Mouse (Mus musculus) liver, postnatal 0 days (tissue): ENCODE results near the gene Cyth4. TPM values are rescaled to one million over a fixed set of nuclear protein-coding genes. Genes with fewer than 3 reads are reported as not detected.

Experiments
- ATAC-seq: fragments of 200-750 bp; cut with Nextera tagmentation; 2 replicates; pipeline ENCODE4 v1.8.0; 2017; ENCODE audit warnings: mild to moderate bottlenecking, moderate library complexity
- DNase-seq: peaks from one replicate; pipeline ENCODE4 v3.0.0-alpha.2; 2016
- H3K27ac ChIP-seq: fragments of 300-500 bp; sonication (generic); 2 replicates; pipeline ENCODE4 v1.5.1; 2014; ENCODE audit warnings: antibody characterized with exemption, moderate library complexity, mild to moderate bottlenecking, low read depth
- H3K27me3 ChIP-seq: fragments of 300-500 bp; sonication (generic); 2 replicates; pipeline ENCODE4 v1.6.1; 2014; ENCODE audit warnings: low read length, control low read depth, mixed read lengths; ENCODE audit not compliant: insufficient read depth
- H3K36me3 ChIP-seq: fragments of 300-500 bp; sonication (generic); replicated peaks from 2 replicates; pipeline ENCODE4 v1.6.1; 2014; ENCODE audit warnings: mild to moderate bottlenecking, control low read depth, low read length, moderate library complexity, mixed read lengths; ENCODE audit not compliant: insufficient read depth
- H3K4me1 ChIP-seq: fragments of 300-500 bp; sonication (generic); 2 replicates; pipeline ENCODE4 v1.6.1; 2014; ENCODE audit warnings: antibody characterized with exemption, mild to moderate bottlenecking, control low read depth; ENCODE audit not compliant: insufficient read depth
- H3K4me2 ChIP-seq: fragments of 300-500 bp; sonication (generic); 2 replicates; pipeline ENCODE4 v1.6.1; 2014; ENCODE audit warnings: low read depth, mild to moderate bottlenecking, low read length, moderate library complexity, mixed read lengths
- H3K4me3 ChIP-seq: fragments of 300-500 bp; sonication (generic); 2 replicates; pipeline ENCODE4 v1.5.1; 2014; ENCODE audit warnings: low read depth, low read length
- H3K9ac ChIP-seq: fragments of 300-500 bp; sonication (generic); replicated peaks from 2 replicates; pipeline ENCODE4 v1.6.1; 2014; ENCODE audit warnings: mild to moderate bottlenecking, moderate library complexity
- H3K9me3 ChIP-seq: fragments of 300-500 bp; sonication (generic); 2 replicates; pipeline ENCODE4 v1.6.1; 2016; ENCODE audit warnings: mild to moderate bottlenecking, control low read depth, low read length, mixed read lengths
- CTCF ChIP-seq: sonication (generic); IDR thresholded peaks from 2 replicates; pipeline ENCODE4 v1.5.1; 2016; ENCODE audit warnings: antibody characterized with exemption, low read depth
- EP300 ChIP-seq: IDR thresholded peaks from 2 replicates; pipeline ENCODE4 v1.6.1; 2016; ENCODE audit warnings: antibody characterized with exemption, low read depth, mild to moderate bottlenecking
- WGBS: fragments of 180-500 bp; shearing (Covaris S2); extraction: QIAGEN DNeasy Blood & Tissue Kit; methylation state at CpG from one replicate; pipeline ENCODE4 v1.1.7; 2014; ENCODE audit not compliant: insufficient replicate concordance; 5-methylcytosine and 5-hydroxymethylcytosine counted together
- polyA plus RNA-seq: library from polyadenylated mRNA; unstranded; fragments of >200 nt; fragmentation: Nextera tagmentation; extraction: Ambion mirVana; gene quantifications from 2 replicates; pipeline ENCODE4 v1.2.1, GENCODE M21; 2015

Gene Cyth4
- polyA plus RNA-seq, 1 experiment from 2014 or later = 13.3 TPM

- ATAC-seq = peak; percentile 57
- no peak overlapping the region for H3K4me3 ChIP-seq
Measured at GRCm38 (mm10) chr15:78564764-78565435, 31.9 kb upstream of the Cyth4 start.

GRCm38 (mm10) chr15:78567608-78568120 is 29.2 kb upstream of the Cyth4 start:
- H3K4me1 ChIP-seq = peaks cover 47% of the 10 kb centered on the region
- no peak overlapping the region for H3K27ac ChIP-seq
- 71% methylated on average over 9 of the region's 9 CpGs for WGBS
- no peak for DNase-seq
- H3K9ac ChIP-seq = no peak overlapping the region
- no peaks in the 10 kb centered on the region for H3K27me3 ChIP-seq
- no peak overlapping the region for H3K4me2 ChIP-seq
- peaks cover 38% of the 10 kb centered on the region for H3K36me3 ChIP-seq
- H3K9me3 ChIP-seq = no peaks in the 10 kb centered on the region
- H3K4me3 ChIP-seq = no peak overlapping the region
- no peak for ATAC-seq
- TF ChIP-seq CTCF = 0 out of 2 replicates have a peak, but pooled peaks have one; percentile 4
- no peak for TF ChIP-seq EP300

More at GRCm38 (mm10) chr15:78564764-78565435, 31.9 kb upstream of the Cyth4 start:
- no peak for TF ChIP-seq CTCF
- H3K4me1 ChIP-seq = peaks cover 30% of the 10 kb centered on the region
- no peaks in the 10 kb centered on the region for H3K27me3 ChIP-seq
- peaks cover 26% of the 10 kb centered on the region for H3K36me3 ChIP-seq
- H3K4me2 ChIP-seq = peak overlapping the region; percentile 38
- H3K9ac ChIP-seq = no peak overlapping the region
- WGBS = 52% methylated on average over 11 of the region's 11 CpGs
- no peaks in the 10 kb centered on the region for H3K9me3 ChIP-seq
- DNase-seq = no peak
- peak overlapping the region; percentile 68 for H3K27ac ChIP-seq

- peaks cover 34% of the 10 kb centered on the region for H3K36me3 ChIP-seq
- no peaks in the 10 kb centered on the region for H3K27me3 ChIP-seq
- H3K4me1 ChIP-seq = peaks cover 37% of the 10 kb centered on the region
- WGBS = 81% methylated on average over 5 of the region's 5 CpGs
- ATAC-seq (no peak), DNase-seq (no peak)
- peak overlapping the region; percentile 57 for H3K4me3 ChIP-seq
- no peak overlapping the region for H3K9ac ChIP-seq
- no peaks in the 10 kb centered on the region for H3K9me3 ChIP-seq
- H3K4me2 ChIP-seq = peak overlapping the region; percentile 67
- 0 out of 2 replicates have a peak overlapping the region, but pooled peaks have one; percentile 4 for H3K27ac ChIP-seq
- no peak for TF ChIP-seq EP300
- TF ChIP-seq CTCF = no peak
Measured at GRCm38 (mm10) chr15:78570170-78570569, 26.7 kb upstream of the Cyth4 start.

GRCm38 (mm10) chr15:78571554-78572269 is 25.1 kb upstream of the Cyth4 start:
- Histone ChIP-seq H3K4me2 (peak overlapping the region; percentile 67), H3K9me3 (no peaks in the 10 kb centered on the region), H3K4me3 (peak overlapping the region; percentile 57), H3K9ac (peak overlapping the region; percentile 68), H3K27me3 (no peaks in the 10 kb centered on the region), H3K36me3 (peaks cover 25% of the 10 kb centered on the region), H3K27ac (peak overlapping the region; percentile 91), H3K4me1 (peaks cover 35% of the 10 kb centered on the region)
- WGBS = 10% methylated on average over 16 of the region's 16 CpGs
- TF ChIP-seq CTCF (no peak), EP300 (peak; percentile 86)
- peak; percentile 91 for ATAC-seq
- DNase-seq = peak; percentile 84

- Histone ChIP-seq H3K4me3 (peak overlapping the region; percentile 57), H3K9ac (peak overlapping the region; percentile 68), H3K27ac (peak overlapping the region; percentile 91), H3K36me3 (peaks cover 25% of the 10 kb centered on the region), H3K4me1 (peaks cover 32% of the 10 kb centered on the region), H3K4me2 (peak overlapping the region; percentile 67), H3K27me3 (no peaks in the 10 kb centered on the region), H3K9me3 (no peaks in the 10 kb centered on the region)
- TF ChIP-seq EP300 = no peak
- no peak for TF ChIP-seq CTCF
- 36% methylated on average over 5 of the region's 5 CpGs for WGBS
- DNase-seq = no peak
- ATAC-seq = no peak
Measured at GRCm38 (mm10) chr15:78572270-78572600, 24.6 kb upstream of the Cyth4 start.

GRCm38 (mm10) chr15:78572658-78573397 is 24.0 kb upstream of the Cyth4 start, which contains the start of gene Rac2:
TSS of gene Rac2 (minus strand) at chr15:78572783.
- no peak for TF ChIP-seq EP300
- TF ChIP-seq CTCF = no peak
- Histone ChIP-seq H3K4me3 (peak within 1 kb of the TSS; percentile 57), H3K9me3 (no peaks in the 10 kb centered on the region), H3K9ac (peak within 1 kb of the TSS; percentile 68), H3K27ac (peak within 1 kb of the TSS; percentile 91), H3K36me3 (peaks cover 25% of the 10 kb centered on the region), H3K4me2 (peak within 1 kb of the TSS; percentile 67), H3K4me1 (peaks cover 32% of the 10 kb centered on the region), H3K27me3 (no peaks in the 10 kb centered on the region)
- peak; percentile 55 for ATAC-seq
- 23% methylated on average over 8 of the region's 8 CpGs for WGBS
- DNase-seq = peak; percentile 80
